Mouse (Mus musculus) lung, postnatal 0 days (tissue): ENCODE data around the gene Dnajb8.

Experiments used
- CTCF ChIP-seq: IDR thresholded peaks from 2 replicates; pipeline ENCODE4 v1.5.1; 2016; ENCODE audit warnings: antibody characterized with exemption, mild to moderate bottlenecking
- EP300 ChIP-seq: IDR thresholded peaks from 2 replicates; pipeline ENCODE4 v1.6.1; 2016; ENCODE audit warnings: antibody characterized with exemption, mild to moderate bottlenecking, control low read depth

DNA sequence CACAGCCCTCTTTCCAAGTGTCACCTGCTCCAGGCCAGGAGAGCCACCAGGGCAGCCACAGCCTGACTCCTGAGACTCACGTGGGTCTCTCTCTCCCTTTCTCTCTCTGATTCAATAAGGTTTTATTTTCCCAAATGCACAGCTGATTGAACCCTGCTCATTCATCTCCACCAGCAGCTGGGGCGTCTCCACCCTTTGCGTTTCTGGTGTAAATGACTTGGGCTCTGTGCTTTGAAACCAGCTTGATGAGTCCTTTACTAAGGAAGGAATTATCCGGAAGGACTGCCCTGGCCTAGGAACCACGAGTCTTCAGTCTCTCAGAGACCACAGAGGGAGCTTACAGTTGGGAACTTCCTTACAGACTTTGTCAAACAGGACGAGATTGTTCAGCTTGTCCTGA lies 10.2 kb downstream of the Dnajb8 start:
- TF ChIP-seq CTCF (no peak), EP300 (no peak)
